Mouse (Mus musculus): ENCODE measurements around the gene Slc3a1.

Slc3a1 gene

DNA sequence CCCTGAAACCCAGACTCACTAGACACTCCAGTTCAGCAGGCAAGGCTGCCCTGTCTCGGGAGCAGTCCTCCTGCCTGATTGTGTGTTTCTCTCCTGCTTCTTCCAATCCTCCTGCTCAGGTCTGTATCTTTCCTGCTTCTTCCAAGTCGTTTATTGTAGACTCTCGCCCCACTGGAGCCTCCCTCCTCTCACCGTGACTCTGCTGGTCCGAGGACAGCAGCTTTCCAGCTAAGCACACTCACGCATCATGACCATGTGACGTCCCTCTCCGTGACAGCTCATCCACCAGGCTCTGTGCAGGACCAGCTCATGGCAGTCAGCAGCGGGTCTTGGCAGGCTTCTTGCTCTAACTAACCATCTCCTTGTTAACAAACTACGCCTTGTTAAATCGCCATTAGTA is 5.9 kb downstream of the Slc3a1 start:
- no peak for DNase-seq (ENCODE audit: extremely low spot score, low read depth, low spot score)

DNA sequence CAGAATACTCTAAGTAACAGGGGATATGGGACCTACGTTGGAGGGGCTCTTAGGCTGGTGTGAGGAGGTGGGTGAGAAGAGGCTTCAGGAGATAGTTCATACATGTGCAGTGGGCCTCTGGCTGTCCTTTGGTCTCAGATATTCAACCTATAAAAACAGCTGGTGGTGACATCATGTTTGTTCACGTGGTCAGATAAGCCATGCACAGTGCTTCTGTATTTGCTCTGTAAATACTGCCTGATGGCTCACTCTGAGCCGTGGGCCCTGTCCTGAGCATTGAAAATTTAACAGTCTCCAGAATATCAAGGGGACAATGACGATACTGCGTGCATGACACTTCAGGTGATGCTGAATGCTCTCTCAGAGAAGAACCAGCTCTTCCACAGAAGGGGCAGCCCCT is 9.7 kb downstream of the Slc3a1 start:
- DNase-seq (ENCODE audit: extremely low spot score, low read depth, low spot score), result no peak

DNA sequence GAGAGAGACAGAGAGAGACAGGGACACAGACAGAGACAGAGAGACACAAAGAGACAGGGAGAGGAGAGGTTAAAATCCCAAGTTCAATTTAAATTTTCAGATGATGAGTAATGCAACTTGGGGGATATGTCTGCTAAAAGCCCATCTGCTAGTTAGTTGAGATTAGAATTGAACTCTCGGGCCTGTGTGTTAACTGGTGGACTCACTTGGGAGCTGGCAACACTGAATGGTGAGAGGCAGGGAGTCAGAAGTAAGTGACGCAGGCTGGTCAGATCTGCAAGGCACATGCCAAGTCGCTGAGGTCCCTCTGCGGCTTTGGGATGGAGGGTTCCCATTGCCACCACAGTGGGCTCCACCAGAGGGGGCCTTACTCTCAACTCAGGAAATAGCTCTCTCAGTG is 10.1 kb downstream of the Slc3a1 start:
- no peak for DNase-seq (ENCODE audit: extremely low spot score, low read depth, low spot score)

DNA sequence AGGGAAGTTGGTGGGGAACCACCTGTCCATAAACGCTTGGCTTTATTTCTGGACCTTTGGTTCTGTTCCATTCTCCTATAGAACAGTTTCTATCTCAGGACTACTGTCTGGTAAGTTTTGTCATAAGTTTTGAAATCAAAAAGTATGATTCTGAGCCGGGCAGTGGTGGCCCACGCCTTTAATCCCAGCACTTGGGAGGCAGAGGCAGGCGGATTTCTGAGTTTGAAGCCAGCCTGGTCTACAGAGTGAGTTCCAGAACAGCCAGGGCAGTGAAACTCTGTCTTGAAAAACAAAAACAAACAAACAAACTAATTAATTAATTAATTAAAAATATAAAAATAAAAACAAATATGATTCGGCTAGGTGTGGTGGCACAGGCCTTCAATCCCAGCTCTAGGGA is 10.6 kb downstream of the Slc3a1 start:
- DNase-seq (ENCODE audit: extremely low spot score, low read depth, low spot score), result no peak

DNA sequence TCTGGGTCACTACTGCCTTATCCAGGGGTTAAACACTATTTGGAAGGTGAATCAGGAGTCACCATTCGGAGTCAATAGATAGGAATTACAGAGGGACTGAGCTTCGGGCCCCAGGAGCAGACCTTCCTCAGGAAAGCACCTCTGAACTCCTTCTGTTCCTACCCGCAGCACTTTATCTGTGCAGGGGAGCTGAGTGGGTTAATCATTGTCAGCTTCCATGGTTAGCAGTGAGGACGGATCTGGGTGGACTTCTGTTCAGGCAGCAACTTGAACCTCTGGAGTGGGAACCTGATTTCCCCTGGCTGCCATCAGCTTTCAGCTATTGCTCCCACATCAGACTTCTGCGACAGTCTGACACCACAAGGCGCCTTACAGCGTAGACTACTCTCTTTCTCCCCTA is 12.7 kb downstream of the Slc3a1 start:
- no peak for DNase-seq (ENCODE audit: extremely low spot score, low read depth, low spot score)

DNA sequence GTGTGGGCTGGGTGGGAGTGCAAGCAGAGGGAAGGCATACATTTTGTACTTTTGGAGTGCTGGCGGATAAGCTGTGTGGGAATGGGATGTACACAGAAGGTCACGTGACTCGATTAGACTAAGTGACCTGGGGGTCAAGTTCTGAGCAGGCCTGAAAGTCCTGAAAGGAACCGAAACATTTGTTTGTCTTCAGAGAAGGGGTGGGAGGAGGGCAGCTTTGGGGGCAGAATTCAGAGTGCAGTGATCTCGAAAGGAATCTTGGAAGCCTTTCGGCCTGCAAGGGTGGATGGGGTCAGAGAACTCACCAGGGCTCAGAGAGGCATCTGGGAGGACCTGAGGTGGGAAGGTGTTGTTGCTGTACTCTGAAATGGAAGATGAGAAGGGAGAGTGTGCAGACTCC is 14.2 kb downstream of the Slc3a1 start:
- DNase-seq (ENCODE audit: extremely low spot score, low read depth, low spot score), result no peak

DNA sequence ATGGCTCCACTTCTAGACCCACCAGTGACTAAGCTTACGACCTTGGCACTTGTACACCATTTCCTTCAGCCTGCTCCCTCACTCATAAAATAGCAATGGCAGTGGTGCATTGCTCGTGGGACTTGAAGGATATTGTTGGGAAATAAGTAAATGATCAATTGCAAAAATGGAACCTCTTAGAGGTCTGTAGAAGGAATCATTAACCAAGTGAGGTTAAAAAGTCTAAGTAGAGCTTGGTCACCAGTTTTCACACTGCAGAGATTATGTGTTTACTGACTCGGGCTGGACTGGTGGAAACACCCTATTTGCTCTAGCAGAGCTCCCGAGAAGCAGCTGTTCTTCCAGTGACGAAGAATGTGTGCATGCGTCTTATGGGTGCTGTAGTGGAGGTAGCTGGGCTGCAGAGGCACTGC is 15.2 kb downstream of the Slc3a1 start:
- DNase-seq (ENCODE audit: extremely low spot score, low read depth, low spot score), result no peak

DNA sequence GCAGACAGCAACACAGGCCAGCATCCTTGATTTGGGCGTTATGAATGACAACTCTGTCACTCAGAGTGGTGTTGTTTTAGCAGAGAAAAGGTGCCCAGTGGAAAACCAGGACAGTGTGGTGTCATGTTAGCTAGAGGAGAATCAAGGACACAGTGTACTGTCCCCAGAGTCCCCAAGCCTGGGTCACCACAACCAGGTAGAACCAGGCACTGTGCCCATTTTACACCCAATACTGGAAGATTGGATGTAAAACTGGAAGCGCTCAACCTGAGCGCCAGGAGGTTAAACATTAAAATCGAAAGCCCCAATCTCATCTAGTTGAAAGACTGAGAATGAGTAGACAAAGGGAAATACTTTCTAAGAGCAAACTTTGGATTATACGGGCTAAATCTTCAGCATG is 16.3 kb downstream of the Slc3a1 start:
- DNase-seq (ENCODE audit: extremely low spot score, low read depth, low spot score), result no peak

DNA sequence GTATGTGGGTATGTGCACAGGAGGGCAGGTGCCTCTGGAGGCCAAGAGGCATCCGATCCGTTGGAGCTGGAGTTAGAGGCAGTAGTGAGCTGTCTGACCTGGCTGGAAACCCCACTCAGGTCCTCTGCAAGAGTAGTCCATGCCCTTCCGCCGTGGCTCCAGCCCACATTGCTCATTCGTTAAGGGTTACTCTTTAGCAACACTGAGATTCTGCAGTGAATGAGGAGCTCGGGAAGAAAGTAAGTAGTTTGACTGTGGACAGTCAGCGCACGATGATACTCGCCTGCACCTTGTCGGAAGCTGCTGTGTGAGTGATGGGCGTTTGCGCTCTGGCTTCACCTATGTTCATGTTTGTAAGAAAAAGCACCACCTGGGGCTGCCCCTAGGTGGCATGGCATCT is 17.0 kb downstream of the Slc3a1 start:
- no peak for DNase-seq (ENCODE audit: extremely low spot score, low read depth, low spot score)

DNA sequence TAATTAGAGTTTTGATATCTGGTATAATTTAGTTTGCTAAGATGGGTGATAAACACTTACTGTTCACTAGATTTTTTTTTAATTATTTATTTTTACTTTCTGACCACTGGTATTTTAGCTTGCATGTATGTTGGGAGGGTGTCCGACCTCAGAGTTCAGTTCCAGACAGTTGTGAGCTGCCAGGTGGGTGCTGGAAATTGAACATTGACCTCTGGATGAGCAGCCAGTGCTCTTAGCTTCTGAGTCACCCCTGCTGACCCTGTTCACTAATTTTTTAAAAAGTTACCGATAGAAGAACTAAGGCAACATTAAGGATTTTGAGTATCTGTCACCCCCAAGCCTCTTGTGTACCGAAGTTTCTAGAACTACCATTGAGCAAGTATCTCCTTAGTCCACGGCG is 20.2 kb downstream of the Slc3a1 start:
- no peak for DNase-seq (ENCODE audit: extremely low spot score, low read depth, low spot score)

DNA sequence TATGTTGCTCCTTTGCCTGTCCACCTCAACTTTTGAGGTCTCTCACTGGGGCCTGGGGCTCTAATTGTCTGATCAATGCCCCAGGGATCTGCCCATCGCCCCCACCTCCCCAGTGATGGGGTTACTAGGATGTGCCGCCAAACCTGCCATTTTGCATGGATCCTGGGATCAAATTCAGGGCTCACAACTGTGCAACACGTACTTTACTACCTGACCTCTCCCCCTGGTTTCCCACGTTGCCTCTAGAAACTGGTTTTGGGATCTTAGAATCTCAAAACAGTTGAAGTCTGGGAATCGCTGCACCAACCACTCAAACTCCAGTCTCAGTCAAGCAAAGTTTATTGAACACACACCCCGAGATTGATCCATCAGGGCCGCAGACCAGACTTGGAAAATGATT is 30.1 kb downstream of the Slc3a1 start:
- no peak for DNase-seq (ENCODE audit: extremely low spot score, low read depth, low spot score)

DNA sequence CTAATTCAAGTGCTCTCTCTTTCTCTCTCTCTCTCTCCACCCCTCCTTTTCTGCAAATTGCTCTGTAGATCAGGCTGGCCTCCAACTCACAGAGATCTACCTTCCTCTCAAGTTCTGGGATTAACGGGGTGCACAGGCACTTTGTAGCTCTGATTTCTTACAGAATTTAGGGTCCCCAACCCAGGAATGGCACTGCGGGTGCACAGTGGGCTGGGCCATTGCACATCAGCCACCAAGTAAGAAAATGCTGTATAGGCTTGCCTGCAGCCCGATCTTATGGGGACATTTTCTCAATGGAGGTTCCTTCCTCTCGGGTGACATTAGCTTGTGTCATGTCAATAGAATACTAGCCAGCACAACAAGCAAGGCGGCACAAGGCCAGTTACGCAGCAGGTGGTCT is 31.0 kb downstream of the Slc3a1 start:
- DNase-seq (ENCODE audit: extremely low spot score, low read depth, low spot score), result no peak

DNA sequence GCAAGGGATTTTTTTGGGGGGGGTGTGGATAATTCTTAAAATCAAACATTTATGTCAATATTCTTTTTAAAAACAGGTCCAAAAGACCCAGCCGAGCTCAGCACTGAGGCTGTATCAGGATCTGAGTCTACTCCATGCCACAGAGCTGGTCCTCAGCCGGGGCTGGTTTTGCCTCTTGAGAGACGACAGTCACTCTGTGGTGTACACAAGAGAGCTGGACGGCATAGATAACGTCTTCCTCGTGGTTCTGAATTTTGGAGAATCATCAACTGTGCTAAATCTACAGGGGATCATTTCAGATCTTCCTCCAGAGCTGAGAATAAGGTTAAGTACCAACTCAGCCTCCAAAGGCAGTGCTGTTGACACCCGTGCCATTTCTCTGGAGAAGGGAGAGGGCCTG is 35.4 kb downstream of the Slc3a1 start:
- DNase-seq (ENCODE audit: extremely low spot score, low read depth, low spot score), result no peak

DNA sequence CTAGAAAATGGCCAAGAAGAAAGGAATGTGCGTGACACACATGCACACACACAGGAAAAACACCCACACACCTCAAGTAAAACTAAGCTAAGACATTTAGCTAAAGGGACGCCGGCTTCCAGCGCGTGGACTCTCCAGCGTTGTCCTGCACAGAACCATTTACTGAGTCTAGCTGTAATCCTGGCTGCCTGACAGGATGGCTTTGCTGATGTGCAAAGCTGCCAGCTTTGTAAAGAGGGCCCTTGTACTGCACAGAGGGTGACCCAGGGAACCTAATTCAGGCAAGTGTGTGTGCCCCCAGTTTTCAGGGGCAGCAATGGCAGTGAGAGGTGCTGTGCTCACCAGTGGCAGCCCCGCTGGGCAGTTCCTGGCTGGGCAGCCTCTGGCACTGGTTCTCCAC is 39.2 kb downstream of the Slc3a1 start:
- no peak for DNase-seq (ENCODE audit: extremely low spot score, low read depth, low spot score)

DNA sequence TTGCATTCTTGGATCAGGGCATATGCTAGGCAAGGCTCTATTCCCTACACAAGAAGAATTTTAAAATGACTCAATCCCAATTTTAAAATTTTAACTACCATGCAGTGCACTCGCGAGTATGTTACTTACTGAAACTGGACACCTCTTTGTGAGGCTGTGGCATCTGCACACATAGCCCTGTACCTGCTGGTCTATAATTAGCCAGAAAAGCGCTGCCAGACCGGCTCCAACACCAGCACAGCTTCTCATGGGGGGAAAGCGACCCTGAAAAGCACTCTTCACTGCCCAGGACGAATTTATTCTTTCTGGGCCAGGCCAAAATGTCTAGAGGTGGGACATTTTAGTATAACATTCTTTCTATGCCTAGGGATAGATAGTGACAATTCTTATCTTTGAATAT is 42.5 kb downstream of the Slc3a1 start:
- DNase-seq (ENCODE audit: extremely low spot score, low read depth, low spot score), result no peak

DNA sequence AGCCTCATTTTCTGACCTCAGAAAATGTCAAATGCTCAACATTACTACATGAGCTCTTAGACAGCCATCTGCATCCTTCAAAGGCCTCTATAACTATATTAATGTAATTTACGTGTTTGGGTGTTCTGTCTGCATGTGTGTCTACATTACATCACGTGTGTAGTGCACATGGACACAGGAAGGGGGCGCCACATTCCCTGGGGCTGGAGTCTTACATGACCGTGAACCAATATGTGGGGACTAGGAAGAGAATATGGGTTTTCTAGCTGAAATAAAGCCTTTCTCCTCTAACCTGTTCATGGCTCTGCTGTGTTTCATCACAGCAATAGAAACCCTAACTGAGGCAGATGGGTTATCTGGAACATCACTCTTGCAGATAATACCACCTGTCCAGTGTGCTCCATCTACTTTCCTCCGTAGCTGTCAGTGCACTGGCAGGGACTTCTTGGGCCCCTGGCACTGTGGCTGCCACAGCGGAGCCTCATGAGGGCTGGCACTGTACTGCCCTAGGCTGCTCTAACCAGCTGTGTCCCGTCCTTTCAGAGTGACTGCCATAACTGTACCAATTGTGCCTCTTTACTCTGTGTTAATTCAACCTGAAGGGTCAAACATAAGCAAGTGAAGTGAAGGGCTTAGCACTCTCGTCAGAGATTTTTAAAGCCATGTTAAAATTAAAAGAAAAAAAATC is 43.1 kb downstream of the Slc3a1 start:
- DNase-seq (ENCODE audit: extremely low spot score, low read depth, low spot score), result no peak

DNA sequence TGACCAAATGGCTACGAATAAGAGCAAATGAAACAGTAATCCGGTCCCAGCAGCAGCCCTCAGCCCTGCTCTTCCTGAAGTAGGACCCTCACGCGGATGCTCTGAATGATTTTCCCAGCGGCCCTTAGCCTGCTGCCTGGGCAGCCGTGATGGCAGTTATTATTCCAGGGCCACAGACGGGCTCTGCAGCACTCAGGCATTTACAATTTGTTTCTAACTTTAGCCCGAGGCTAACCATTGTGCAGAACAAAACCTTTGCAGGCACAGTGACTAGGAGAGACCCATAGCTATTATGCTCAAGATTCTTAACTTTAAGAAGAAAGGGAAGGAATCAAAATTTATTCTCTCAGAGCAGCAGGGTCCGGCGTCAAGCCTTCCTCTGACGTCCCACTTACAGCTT is 44.2 kb downstream of the Slc3a1 start:
- no peak for DNase-seq (ENCODE audit: extremely low spot score, low read depth, low spot score)

DNA sequence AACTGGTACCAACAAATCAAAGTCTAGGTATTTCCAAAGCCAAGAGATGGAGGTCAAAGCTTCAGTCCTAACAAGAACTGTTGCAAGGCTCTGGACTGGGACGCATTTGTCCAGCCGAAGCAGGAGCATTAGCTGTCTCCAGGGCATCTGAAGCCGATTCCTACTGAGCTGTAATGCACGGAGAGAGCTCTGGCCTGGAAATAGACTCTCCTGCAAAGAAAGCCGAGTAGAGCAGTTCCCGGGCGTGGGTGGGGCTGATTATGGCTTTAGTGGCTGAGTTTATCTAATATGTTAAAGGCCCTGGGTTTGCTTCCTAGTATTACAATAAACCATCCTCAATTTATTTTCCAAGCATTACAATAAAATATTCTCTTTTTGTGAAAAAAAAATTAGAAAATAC is 45.0 kb downstream of the Slc3a1 start:
- DNase-seq (ENCODE audit: extremely low spot score, low read depth, low spot score), result no peak

DNA sequence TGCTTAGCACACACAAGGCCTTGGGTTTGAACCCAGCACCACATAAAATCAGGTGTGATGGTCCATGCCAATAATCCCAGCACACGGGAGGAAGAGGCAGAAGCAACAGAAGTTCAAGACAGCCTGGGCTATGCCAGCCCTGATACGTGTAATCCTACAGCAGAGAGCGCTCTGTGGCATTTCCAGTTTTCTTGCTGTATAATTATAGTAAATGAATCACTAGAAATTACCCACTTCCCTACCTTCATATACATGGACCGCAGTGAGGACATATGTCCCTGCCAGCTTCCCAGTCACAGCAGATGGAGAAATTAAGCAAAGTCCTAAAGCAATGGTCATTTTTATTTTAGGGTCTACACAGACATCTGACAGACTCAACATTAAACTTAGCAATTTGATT is 45.9 kb downstream of the Slc3a1 start:
- no peak for DNase-seq (ENCODE audit: extremely low spot score, low read depth, low spot score)

DNA sequence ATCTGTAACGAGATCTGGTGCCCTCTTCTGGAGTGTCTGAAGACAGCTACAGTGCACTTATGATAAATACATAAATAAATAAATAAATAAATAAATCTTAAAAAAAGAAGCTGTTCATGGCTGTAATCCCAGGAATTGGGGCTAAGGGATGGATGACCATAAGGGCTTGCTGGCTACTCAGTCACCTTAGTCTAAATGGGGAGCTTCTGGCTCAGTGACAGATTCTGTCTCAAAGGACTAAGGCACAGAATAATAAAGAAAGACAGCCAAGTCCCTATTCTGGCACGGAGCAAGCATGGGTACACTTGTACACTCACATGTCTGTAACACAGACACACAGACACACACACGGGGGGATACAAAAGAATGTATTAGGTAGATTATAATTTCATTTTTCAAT is 51.1 kb downstream of the Slc3a1 start:
- DNase-seq (ENCODE audit: extremely low spot score, low read depth, low spot score), result no peak

DNA sequence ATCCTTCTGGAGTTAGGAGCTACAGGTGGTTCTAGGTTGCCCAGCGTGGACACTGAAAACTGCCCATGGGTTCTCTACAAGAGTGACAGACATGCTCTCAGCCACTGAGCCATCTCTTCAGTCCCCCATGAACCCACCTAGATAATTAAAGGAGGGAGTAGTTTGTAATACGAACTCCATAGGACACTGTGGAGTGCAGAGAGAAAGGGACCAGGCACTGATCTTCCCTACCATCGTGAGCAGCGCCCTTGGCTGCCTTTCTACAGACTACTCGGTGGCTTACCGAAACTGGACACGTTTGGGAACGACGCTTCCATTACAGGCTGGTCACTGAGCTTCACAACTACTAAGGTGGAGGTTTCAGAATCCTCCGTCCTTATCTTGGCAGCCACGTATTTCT is 52.6 kb downstream of the Slc3a1 start:
- no peak for DNase-seq (ENCODE audit: extremely low spot score, low read depth, low spot score)

DNA sequence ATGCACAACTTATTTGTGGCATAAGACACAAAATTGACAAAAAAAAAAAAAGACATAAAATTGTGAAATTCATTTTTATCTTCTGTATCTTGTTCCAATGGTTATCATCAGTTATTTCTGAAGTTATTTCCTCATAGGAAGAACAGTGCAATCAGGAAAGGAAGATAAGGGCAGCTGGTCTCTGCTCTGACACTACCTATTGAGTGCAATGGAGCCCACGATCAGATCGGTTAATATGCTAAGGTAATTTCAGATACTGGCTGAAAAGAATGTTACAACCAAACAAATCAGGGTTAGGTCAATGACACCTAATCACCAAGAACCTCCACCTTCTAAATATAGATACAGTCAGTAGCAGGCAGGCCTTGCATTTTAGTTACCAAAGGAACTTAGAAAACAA is 57.2 kb downstream of the Slc3a1 start:
- no peak for DNase-seq (ENCODE audit: extremely low spot score, low read depth, low spot score)

DNA sequence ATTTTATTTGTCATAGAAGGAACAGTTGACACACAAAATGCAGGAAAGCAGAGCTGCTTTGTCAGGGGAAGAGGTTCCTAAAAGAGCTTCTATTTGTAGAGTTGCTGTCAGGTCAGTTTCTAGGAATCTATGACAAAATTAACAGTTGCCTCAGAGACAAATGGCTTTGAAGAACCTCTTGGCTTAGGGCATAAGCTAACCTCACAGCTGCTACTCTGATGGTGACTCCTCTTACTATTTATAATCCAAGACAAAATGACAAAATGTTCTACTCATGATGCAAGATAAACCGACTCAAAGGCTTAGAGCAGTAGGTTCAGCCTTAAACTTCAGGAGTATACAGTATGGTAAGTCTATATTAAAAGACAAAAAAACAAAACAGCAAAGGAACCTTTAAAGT is 58.3 kb downstream of the Slc3a1 start:
- no peak for DNase-seq (ENCODE audit: extremely low spot score, low read depth, low spot score)

DNA sequence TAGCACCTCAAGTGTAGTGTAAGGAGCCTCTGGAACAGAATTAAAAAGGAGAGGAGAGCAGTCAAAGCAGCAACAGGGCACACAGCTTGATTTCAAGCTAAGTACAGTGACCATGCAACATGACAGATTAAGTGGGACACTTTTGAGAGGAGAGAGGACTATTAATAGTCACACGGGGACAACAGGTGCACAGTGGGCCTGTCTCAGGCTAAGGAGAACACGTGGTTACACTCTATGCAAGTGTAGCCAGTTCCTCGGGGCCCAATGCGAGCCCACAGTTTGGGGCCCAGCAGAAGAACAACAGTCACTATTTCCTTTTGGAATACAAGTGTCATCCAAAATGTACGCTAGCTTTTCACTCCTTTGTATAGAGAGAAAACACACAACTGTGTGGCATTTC is 59.4 kb downstream of the Slc3a1 start:
- no peak for DNase-seq (ENCODE audit: extremely low spot score, low read depth, low spot score)

Measured in hindlimb bud, embryonic 11.5 days (tissue).